Mouse (Mus musculus) embryonic facial prominence, embryonic 14.5 days (tissue): ENCODE measurements around the gene Zfp940. TPM values are rescaled to one million over a fixed set of nuclear protein-coding genes. Genes with fewer than 3 reads are reported as not detected.
A peak's percentile ranks its signal among the peaks of the same experiment; 100 is the strongest.
"Not testable (repeated sequence)": the region's sequence is repeated elsewhere in the genome, so short reads cannot be mapped to it uniquely, and the experiment has no call there.

Experiments
- ATAC-seq: fragments of 200-750 bp; cut with Nextera tagmentation; 2 replicates; pipeline ENCODE4 v1.8.0; 2017; ENCODE audit warnings: low read depth, moderate number of reproducible peaks, moderate TSS enrichment
- DNase-seq: peaks from one replicate; pipeline ENCODE4 v3.0.0-alpha.2; 2015; ENCODE audit warnings: low spot score
- H3K27ac ChIP-seq: fragments of 300-500 bp; sonication (generic); replicated peaks from 2 replicates; pipeline ENCODE4 v1.5.1; 2014; ENCODE audit warnings: low read depth, mild to moderate bottlenecking, low read length, moderate library complexity
- H3K27me3 ChIP-seq: fragments of 300-500 bp; sonication (generic); replicated peaks from 2 replicates; pipeline ENCODE4 v1.6.1; 2014; ENCODE audit warnings: low read length; ENCODE audit not compliant: control insufficient read depth, insufficient read depth
- H3K36me3 ChIP-seq: fragments of 300-500 bp; sonication (generic); 2 replicates; pipeline ENCODE4 v1.6.1; 2014; ENCODE audit warnings: low read length, mixed read lengths; ENCODE audit not compliant: control insufficient read depth, insufficient read depth
- H3K4me1 ChIP-seq: fragments of 300-500 bp; sonication (generic); 2 replicates; pipeline ENCODE4 v1.6.1; 2014; ENCODE audit warnings: antibody characterized with exemption, low read length; ENCODE audit not compliant: control insufficient read depth, insufficient read depth
- H3K4me2 ChIP-seq: fragments of 300-500 bp; sonication (generic); 2 replicates; pipeline ENCODE4 v1.6.1; 2014; ENCODE audit warnings: low read depth, mild to moderate bottlenecking, low read length, moderate library complexity, mixed read lengths
- H3K4me3 ChIP-seq: fragments of 300-500 bp; sonication (generic); 2 replicates; pipeline ENCODE4 v1.5.1; 2014; ENCODE audit warnings: low read depth, mild to moderate bottlenecking, low read length
- H3K9ac ChIP-seq: fragments of 300-500 bp; sonication (generic); 2 replicates; pipeline ENCODE4 v1.6.1; 2014; ENCODE audit warnings: low read depth, mild to moderate bottlenecking, low read length, moderate library complexity, mixed read lengths
- H3K9me3 ChIP-seq: fragments of 300-500 bp; sonication (generic); 2 replicates; pipeline ENCODE4 v1.6.1; 2016; ENCODE audit warnings: low read length; ENCODE audit not compliant: control insufficient read depth
- WGBS: fragments of 180-500 bp; shearing (Covaris S2); extraction: QIAGEN DNeasy Blood & Tissue Kit; methylation state at CpG from one replicate; pipeline ENCODE4 v1.1.7; 2014; 5-methylcytosine and 5-hydroxymethylcytosine counted together
- polyA plus RNA-seq: library from polyadenylated mRNA; unstranded; fragments of >200 nt; fragmentation: Nextera tagmentation; extraction: Ambion mirVana; gene quantifications from 2 replicates; pipeline ENCODE4 v1.2.1, GENCODE M21; 2014

Gene Zfp940
- polyA plus RNA-seq, result 3.6 and 4.4 TPM in 2 replicates

DNA sequence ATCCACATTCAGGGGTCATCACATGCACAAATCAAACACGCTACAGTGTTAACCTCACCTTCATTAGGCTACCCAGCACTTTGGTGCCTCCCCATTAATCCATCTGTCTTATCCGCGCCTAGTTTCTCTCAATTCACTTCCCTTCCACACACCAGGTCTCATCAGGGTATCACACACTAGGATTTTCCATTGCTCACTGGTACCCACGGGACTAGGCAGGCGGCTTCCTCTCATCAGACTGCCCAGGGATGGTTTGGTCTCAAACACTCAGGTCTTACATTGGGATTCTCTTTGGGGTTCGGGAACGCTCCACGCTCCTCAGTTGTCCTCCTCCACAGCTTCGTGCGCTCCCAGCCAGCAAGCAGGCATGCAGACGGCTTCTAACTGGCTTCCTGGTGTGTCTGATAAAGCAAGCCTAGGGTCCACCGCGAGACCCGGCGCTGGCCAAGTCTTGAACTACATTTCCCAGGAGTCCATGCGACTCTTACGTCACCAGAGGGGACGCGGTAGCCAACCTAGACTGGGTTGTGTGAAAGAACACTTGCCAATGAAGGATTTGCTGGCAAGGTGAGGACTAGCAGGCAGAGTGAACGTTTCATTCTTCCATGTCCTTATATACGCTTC, at the start of gene Zfp940:
Zfp940 (minus strand) TSS at position 451 of the 624 bp plus-strand sequence.
- 0 out of 2 replicates have a peak, but pooled peaks cover 4% of the 10 kb centered on the region for H3K4me1 ChIP-seq
- peak within 1 kb of the TSS; percentile 55 for H3K4me2 ChIP-seq
- H3K27me3 ChIP-seq, result no peaks in the 10 kb centered on the region
- peak within 1 kb of the TSS; percentile 49 for H3K4me3 ChIP-seq
- no peaks in the 10 kb centered on the region for H3K9me3 ChIP-seq
- ATAC-seq (peak; percentile 97), DNase-seq (peak; percentile 95)
- 2% methylated on average over 21 of the region's 21 CpGs for WGBS
- H3K27ac ChIP-seq, result no peak within 1 kb of the TSS
- peaks cover 24% of the 10 kb centered on the region for H3K36me3 ChIP-seq
- peak within 1 kb of the TSS; percentile 60 for H3K9ac ChIP-seq

- no peak for ATAC-seq
Measured at GRCm38 (mm10) chr7:29898351-29898750, 44.9 kb upstream of the Zfp940 start.

GRCm38 (mm10) chr7:29892756-29893155, 39.3 kb upstream of the Zfp940 start:
- no peak overlapping the region for H3K4me2 ChIP-seq
- no peak for ATAC-seq
- peaks cover 63% of the 10 kb centered on the region for H3K9me3 ChIP-seq
- no peaks in the 10 kb centered on the region for H3K27me3 ChIP-seq
- H3K4me1 ChIP-seq, result no peaks in the 10 kb centered on the region
- no peak overlapping the region for H3K9ac ChIP-seq
- DNase-seq, result no peak
- H3K4me3 ChIP-seq, result no peak overlapping the region
- H3K36me3 ChIP-seq, result peaks cover 77% of the 10 kb centered on the region
- no peak overlapping the region for H3K27ac ChIP-seq
- WGBS, result 94% methylated on average over 4 of the region's 4 CpGs

More at GRCm38 (mm10) chr7:29898351-29898750, 44.9 kb upstream of the Zfp940 start:
- Histone ChIP-seq H3K27ac (no peak overlapping the region), H3K9me3 (peaks cover 43% of the 10 kb centered on the region), H3K4me1 (no peaks in the 10 kb centered on the region), H3K27me3 (no peaks in the 10 kb centered on the region), H3K36me3 (peaks cover 87% of the 10 kb centered on the region), H3K4me3 (no peak overlapping the region), H3K4me2 (no peak overlapping the region), H3K9ac (no peak overlapping the region)
- 96% methylated on average over 4 of the region's 4 CpGs for WGBS
- no peak for DNase-seq

- H3K4me1 ChIP-seq, result no peaks in the 10 kb centered on the region
- no peaks in the 10 kb centered on the region for H3K27me3 ChIP-seq
- DNase-seq, result no peak
- H3K9ac ChIP-seq, result no peak overlapping the region
- WGBS, result 94% methylated on average over 7 of the region's 7 CpGs
- H3K4me3 ChIP-seq, result no peak overlapping the region
- no peak overlapping the region for H3K27ac ChIP-seq
- no peak for ATAC-seq
- H3K9me3 ChIP-seq, result peaks cover 70% of the 10 kb centered on the region
- H3K4me2 ChIP-seq, result no peak overlapping the region
- H3K36me3 ChIP-seq, result peaks cover 54% of the 10 kb centered on the region
Measured at GRCm38 (mm10) chr7:29890501-29890900, 37.0 kb upstream of the Zfp940 start.

- WGBS, result 91% methylated on average over 7 of the region's 7 CpGs
- Histone ChIP-seq H3K36me3 (peaks cover 16% of the 10 kb centered on the region), H3K4me3 (no peak overlapping the region), H3K4me1 (no peaks in the 10 kb centered on the region), H3K9me3 (peaks cover 33% of the 10 kb centered on the region), H3K27ac (no peak overlapping the region), H3K9ac (no peak overlapping the region), H3K4me2 (no peak overlapping the region), H3K27me3 (no peaks in the 10 kb centered on the region)
- ATAC-seq, result no peak
- no peak for DNase-seq
Measured at GRCm38 (mm10) chr7:29880916-29881315, 27.4 kb upstream of the Zfp940 start.

GRCm38 (mm10) chr7:29880056-29880455, 26.6 kb upstream of the Zfp940 start:
- Histone ChIP-seq H3K36me3 (peaks cover 24% of the 10 kb centered on the region), H3K4me1 (no peaks in the 10 kb centered on the region), H3K4me2 (no peak overlapping the region), H3K27me3 (no peaks in the 10 kb centered on the region), H3K9me3 (peaks cover 37% of the 10 kb centered on the region), H3K9ac (no peak overlapping the region), H3K27ac (no peak overlapping the region), H3K4me3 (no peak overlapping the region)
- ATAC-seq (peak; percentile 88), DNase-seq (peak; percentile 79)
- WGBS, result 53% methylated on average over 7 of the region's 7 CpGs

DNA sequence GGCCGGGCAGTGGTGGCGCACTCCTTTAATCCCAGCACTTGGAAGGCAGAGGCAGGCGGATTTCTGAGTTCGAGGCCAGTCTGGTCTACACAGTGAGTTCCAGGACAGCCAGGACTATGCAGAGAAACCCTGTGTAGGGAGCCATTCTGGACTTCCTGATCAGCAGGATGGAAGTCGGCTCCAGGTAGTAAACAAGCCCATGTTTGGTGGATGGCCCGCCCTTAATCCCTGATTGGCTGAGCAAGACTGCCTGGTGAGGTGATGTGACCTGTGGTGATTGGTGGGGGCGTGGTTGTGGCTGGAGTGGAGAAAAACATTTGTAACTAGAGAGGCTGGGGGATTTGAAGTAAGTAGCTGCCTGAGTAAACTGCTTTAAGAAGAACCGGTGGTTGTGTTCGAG, 24.1 kb upstream of the Zfp940 start:
- Histone ChIP-seq H3K9me3 (peaks cover 44% of the 10 kb centered on the region), H3K36me3 (peaks cover 43% of the 10 kb centered on the region)
- DNase-seq, ATAC-seq, H3K9ac ChIP-seq, H3K4me1 ChIP-seq, H3K4me3 ChIP-seq, H3K27ac ChIP-seq, H3K4me2 ChIP-seq, H3K27me3 ChIP-seq: not testable (repeated sequence)
- 91% methylated on average over 9 of the region's 9 CpGs for WGBS

DNA sequence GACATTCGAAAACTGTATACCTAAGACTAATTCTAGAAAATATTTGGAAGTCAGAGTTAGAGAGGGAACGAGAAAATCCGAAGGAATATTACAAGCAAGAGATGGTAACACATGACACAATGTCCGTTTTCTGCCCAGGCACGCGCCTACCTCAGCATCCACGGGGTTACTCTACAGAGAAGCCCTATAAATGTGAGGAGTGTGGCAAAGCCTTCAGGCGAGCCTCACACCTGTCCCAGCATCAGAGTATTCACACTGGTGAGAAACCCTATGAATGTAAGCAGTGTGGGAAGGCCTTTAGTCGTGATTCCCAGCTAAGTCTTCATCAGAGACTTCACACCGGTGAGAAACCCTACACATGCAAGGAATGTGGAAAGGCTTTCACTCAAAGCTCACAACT, 20.8 kb upstream of the Zfp940 start:
- ATAC-seq (no peak), DNase-seq (no peak)
- Histone ChIP-seq H3K9ac (no peak overlapping the region), H3K36me3 (peaks cover 46% of the 10 kb centered on the region), H3K27ac (no peak overlapping the region), H3K4me2 (no peak overlapping the region), H3K9me3 (peaks cover 49% of the 10 kb centered on the region), H3K27me3 (no peaks in the 10 kb centered on the region), H3K4me1 (no peaks in the 10 kb centered on the region), H3K4me3 (no peak overlapping the region)
- 93% methylated on average over 10 of the region's 10 CpGs for WGBS

- DNase-seq (no peak), ATAC-seq (no peak)
- WGBS, result 88% methylated on average over 7 of the region's 7 CpGs
- no peak overlapping the region for H3K9ac ChIP-seq
- H3K4me3 ChIP-seq, result no peak overlapping the region
- no peak overlapping the region for H3K27ac ChIP-seq
- H3K4me1 ChIP-seq, result 0 out of 2 replicates have a peak, but pooled peaks cover 5% of the 10 kb centered on the region
- H3K4me2 ChIP-seq, result no peak overlapping the region
- H3K36me3 ChIP-seq, result peaks cover 5% of the 10 kb centered on the region
- H3K9me3 ChIP-seq, result no peaks in the 10 kb centered on the region
- no peaks in the 10 kb centered on the region for H3K27me3 ChIP-seq
Measured at GRCm38 (mm10) chr7:29861660-29862059, 8.2 kb upstream of the Zfp940 start.
